Mouse (Mus musculus): ENCODE measurements around the gene Cradd.
A peak's percentile ranks its signal among the peaks of the same experiment; 100 is the strongest.

The Cradd gene

DNA sequence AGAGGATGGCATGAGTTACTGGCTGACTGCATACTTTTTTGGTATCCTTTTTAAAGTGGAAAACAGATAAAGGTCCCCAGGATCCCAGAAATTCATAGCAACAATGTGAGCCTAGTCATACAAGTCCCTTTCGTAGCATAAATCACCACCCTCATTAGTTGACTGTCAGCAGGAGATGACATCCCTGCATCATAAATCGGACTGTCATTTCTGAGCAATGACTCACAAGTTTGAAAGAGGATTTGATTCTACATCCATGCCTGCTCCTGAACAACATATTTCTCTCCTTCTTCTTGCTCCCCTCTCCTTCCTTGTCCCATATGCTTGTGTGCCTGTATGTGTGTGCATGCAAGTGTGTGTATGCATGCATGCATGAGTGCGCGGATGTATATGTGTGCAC is 129.2 kb downstream of the Cradd start:
- DNase-seq = no peak

DNA sequence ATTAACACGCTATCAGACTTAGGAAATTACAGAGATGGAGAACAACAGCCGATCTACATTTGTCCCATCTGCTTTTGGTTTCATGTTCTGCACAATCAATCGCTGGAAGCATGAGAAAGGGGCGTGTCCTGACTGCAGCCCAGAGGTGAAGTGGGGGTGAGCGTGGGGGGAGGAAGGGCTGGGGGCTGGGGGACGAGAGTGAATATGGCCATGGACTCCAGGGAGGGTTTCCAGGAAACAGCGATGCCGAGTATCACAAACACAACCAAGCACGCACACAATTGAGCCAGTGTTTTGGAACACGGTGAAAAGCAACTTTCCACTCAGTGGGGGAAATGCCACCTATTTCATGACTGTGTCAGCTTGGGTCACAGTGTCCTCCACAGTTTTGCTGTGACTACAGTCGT is 130.1 kb downstream of the Cradd start:
- DNase-seq = peak; percentile 53 to 59

DNA sequence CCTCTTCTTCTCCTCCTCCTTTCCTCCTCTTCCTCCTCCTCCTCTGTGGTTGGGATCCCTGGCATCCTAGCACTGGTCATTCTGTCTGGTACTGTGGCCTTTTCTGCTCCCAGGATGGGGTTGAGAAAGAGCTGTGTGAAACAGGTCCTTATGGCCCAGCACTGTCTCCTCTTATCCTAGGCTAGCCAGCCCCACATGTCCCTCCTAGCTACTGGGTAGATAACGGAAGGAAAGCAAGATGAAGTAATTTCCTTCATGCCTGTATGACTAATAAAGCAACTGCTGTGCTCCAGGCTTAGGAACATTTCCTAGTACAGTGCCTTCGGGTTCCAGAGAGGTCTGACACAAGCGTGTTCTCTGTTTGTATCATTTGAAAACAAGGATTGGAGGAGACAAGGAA is 132.1 kb downstream of the Cradd start:
- no peak for DNase-seq

DNA sequence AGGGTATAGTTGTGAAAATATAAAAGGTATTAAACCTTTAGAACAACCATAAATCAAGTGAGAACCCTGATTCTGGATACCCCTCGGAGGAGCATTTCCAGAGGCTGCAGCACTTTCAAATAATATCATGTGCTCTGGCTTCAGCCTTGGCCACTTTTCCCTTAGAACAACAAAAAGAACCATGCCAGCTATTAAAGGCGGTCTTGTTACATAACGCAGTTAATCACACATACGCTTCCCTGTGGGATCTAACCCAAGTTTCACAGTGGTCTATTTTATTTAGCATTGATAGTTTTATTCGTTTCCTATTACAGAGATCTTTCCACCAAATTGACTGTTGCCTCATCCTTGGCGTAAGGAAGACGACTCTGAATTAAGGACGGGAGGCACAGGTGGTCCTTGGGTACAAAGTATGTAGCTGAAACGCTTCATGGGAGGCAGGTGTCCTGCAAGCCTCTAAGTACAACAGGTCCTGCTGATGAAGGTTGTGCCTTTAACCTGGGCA is 132.7 kb downstream of the Cradd start:
- no peak for DNase-seq

DNA sequence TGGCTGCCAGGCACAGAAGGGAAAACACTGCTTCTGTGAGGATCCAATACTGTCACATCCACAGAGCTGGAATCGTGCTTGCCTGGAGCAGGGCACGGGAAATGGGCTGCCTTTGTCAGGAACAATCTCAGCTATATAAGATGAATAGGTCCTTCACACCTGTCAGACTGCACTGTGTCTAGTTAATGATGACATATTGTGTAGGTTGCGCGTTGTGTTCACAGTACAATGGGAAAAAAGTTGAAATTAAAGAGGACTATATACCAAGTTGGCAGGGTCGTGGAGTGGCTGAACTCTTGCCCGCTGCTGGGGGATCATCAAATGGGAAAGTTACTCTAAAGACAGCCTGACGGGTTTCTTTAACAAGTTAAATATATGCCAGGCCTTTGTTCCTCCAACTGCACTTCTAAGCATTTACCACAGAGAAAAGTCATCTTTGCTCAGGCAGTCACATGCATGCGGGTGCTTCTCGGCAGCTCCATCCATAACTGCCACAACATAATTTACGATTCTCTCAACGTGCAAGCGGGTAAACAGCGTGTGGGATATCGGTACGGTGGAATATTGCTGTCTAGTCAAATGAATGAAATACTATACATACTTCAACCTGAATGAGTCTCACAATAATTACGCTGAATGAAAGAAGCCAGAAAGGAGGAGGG is 134.3 kb downstream of the Cradd start:
- no peak for DNase-seq

DNA sequence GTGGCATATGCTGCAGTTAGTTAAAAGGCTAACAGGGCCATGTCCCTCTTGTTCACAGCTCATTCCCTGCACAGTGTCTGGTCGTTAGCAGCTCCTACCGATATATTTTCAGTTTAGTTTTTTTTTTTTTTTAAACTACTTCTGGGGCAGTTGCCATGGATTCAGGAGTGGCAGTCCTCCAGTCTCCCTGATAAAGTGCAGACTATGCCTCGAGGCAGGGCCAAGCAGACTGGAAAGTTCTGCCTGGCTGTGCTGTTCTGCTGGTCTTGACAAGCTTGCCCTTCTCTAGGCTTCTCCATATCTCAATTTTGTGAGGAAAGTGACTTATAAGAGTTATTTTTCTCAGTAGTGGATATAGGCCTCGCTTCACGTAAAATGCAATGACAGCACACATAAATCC is 139.7 kb downstream of the Cradd start:
- DNase-seq = no peak

DNA sequence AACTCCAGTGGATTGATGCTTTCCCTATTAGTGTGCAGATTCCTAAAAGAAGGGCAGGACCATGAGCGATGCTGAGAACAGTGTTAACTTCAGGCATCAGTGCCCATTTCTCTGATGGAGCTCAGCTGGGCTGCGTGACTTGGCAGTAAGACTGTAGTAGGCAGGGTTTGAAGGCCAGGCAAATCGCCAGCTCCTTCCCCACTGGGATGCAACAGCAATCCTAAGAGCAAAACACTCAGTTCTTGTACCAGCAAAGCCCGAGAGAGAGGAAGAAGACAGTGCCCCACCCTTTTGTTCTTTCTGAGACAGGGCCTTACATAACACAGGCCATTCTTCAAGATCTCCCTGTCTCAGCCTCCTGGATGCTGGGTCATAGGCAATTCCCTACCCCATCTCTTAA is 140.9 kb downstream of the Cradd start:
- DNase-seq = peak; percentile 61 to 68

DNA sequence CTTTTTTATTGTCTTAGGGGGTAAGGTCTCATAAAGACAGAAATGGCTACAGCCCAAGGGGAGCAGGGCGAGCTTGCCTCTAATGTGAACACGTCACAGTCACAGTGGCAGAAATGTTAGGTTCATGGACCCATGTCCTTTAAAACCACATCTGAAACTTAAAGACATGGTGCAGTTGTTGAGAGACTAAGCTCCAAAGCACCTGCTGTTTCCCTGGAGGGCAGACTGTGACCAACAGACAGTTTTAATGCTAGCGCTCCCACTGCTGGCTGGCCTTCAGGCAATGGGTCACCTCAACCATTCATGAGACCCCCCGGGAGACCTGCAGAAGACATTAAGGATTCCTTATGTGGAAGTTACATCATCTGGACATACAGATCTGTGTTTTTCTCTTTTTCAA is 141.5 kb downstream of the Cradd start:
- no peak for DNase-seq

DNA sequence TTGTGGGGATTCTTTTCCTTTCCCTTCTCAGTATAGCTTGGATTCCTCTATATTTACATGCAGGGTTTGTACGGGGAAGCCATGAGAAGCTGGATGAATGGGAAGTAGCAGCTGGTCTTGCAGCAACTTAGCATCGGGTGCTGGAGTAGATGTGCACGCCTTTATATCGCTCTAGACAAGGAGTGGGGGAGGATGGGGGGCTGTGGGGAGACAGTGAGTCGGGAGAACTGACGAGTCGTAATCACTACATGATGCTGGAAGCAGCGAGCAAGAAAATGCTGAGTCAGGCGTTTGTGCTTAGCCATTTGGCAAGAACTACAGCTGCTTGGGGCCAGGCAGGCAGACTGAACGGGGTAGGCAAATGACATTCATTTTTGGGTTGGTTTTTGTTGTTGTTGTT is 142.4 kb downstream of the Cradd start:
- DNase-seq = peak in 1 of 2 experiments; percentile 28

DNA sequence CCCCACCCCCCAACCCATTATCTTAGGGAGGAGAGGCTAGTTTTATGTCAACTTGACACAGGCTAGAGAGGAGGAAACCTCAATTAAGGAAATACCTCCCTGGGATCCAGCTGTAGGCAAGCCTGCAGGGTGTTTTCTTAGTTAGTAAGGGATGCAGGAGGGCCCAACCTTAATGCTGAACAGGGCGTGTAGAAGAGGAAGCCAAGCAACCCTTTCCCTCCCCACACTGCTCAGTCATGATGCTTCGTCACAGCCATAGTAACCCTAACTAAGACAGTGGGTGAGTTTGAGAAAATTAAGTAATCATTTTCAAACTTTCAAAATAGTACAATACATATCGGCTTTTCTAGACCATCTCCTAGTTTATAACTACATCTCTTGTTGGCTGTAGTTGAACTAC is 143.0 kb downstream of the Cradd start:
- DNase-seq = no peak

DNA sequence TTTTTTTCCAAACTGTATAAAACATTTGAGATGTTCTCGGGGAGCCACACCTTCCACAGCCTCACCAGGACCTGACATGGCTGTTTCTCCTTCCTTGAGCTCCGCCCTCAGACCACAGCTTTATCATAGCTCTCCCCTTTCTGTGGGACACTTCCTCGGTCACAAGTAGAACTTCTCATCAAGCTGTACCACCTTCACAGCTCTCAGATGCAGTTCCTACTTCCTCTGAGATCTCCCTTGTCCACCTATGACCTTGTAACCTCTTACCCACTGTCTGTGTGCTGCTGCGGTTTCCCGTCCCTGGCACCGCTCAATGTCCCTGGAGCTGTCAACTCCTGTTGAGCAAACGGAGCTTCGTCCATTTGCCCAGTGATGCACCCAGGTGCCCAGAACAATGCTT is 143.8 kb downstream of the Cradd start:
- no peak for DNase-seq

DNA sequence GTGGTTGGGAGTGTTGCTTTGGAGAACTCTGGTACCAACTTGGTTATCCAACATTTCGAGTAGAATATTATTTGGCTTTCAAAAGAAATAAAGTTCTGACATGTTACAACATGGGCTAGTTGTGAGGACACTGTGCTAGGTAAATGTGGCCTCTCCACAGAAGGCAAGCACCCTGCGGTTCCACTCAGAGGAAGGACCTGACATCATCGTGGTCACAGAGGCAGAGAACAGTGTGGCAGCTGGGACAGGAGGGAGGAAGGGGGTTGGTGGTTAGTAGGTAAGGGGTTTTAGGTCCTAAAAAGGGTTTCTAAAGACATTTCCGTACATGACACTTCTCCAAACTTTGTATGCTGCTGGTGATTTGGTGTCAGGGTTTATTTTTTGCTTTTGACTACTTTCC is 145.1 kb downstream of the Cradd start:
- no peak for DNase-seq

DNA sequence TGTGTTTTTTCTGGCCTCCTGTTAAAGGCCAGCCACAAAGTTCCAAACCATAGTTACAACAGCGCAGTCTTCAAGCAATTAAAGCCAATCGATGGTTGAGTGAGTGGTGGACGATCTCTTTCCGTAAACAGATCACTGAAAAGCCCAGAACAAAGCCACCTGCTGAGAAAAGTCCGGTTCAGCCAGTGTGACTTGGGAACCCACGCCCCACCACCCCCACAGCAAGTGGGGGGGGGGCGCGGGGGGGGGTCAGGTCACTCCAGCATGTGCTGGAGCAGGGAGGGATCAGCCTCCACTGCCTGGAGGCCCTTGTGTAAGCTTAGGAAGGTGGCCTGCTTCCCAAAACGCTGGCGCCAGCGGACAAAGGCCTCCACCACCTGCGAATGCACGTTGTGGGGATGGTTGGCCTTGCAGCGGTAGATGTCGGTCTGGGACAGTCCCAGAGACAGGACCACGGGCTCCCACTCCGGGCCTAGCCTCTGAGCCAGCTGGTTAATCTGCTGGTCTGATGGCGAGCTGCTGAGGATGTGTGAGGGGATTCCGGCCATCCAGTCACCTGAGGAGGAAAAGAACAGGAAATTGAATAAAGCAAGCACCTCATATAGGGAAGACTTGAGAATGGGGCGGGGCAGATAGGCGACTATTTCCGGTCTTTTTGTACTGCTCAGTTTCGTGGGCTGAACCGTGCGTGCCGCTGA is 148.4 kb downstream of the Cradd start:
- DNase-seq = no peak

DNA sequence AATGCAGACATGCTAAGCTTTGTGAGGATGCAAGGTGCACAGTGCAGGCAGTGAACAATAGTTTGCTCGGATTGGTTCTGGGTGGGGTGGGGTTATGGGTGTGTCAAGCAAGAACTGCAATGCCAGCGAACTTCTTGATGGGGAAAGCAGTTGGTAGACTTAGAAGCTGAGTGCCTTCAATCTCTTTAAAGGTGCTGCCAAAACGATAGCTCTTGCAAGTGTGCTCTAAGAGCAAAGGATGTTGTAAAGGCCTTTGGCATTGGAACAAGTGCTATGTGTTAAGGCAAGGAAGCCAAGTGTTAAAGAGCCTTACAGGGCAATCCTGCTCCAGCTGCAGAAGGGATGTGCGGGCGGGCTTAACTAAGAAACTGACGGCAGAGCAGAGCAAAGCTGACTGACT is 149.7 kb downstream of the Cradd start:
- no peak for DNase-seq

DNA sequence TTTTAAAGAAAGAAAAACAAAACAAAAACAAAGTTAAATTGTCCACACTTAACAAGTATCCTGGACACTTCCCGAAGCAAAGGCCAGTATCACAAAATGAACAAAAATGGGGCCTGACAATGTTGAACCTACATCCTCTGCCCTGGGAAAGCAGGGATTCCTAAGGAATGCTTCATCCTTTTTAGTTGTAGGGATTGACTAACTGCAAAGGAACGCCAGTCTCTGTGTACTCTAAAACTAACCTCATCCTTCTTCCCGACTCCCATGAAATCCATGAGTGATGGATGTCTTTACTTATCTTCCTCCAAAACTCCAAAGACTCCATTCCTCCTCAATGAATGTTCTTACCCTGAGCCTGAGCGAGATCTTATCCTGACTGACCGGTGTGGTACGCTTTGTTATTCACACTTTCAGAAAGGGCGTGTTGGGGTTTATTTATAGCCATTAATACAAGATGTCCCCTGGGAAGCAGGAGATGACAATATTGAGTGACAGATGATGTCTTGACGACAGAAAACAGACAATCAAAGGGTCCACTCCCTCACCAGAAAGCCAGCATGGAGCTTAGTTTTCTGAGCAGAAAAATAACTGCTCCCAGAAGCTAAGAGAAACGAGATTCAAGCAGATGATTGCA is 153.1 kb downstream of the Cradd start:
- no peak for DNase-seq

DNA sequence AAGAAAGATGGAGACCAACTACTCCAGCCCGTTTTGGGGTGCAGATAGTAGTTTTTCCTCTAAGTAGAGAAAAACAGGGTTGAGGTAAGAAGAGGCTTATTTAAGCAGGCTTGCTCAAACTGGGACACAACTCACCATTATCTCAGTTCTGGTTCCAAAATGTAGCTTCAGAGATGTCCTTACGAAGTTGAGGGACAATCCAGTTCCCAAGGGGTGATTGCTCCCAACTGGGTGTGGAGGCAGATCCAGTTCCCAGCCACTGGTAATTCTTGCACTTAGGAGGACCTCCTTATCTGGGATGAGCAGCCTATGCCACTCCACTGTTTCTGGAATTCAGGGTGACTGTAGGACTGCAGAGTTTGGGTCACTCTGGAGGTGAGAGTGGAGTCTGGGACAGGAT is 159.0 kb downstream of the Cradd start:
- DNase-seq = no peak

DNA sequence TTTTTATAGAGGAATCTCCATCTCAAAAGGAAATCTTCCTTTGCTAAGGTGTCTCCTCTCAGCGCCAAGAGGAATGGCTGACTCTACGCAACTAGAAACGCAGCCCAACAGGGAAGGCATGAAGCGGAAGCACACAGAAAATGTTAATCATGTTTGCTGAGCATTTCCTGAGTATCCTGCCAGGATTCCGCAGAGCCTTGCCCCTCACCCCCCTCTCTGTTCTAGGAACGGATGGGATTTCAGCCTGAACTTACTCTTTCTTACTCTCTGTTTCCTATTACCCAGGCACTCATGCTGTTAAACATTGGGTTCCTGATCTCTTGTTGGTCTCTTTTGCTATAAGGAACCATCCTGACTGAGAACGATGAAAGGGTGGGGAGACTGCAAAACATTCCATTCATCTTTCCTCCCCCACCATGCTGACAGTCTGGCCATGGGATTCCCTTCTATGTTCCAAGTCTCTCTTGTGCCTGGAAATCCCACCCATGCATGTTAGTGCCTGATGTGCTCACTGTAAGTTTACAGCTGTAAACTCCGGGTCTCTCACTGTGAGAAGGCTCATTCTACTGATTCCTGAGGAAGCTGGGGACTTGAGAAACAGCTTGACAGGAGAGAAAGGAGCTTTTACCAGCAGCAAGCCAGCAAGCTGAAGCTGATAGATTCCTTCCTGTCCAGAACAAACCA is 161.1 kb downstream of the Cradd start:
- peak; percentile 56 to 69 for DNase-seq

DNA sequence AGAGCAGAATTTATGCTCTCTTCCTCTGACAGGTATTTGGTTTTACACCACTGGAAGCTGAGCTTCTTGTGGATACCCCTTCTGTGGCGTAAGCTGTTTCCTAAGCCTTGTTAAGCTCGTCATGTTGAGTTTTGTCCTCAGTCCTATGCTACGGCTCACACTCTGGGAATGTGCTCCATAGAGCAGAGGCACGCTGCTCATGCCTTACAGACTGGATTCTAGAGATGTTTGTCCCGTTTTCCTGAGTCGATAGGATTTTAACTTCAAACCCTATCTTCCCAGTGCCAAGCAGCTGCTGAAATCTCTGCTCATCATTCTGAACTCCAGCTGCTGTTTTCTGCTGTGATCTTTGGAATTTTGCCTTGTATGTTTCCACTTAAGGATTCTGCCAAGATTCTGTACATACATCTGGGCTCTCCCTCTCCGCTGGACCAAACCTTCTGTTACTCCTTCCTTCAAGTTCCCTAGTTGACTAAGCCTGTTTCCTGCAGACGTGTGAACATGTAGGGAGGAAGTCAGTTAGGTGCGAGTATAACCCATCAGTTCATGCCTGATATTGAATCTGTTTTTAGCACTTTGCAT is 164.2 kb downstream of the Cradd start:
- no peak for DNase-seq

DNA sequence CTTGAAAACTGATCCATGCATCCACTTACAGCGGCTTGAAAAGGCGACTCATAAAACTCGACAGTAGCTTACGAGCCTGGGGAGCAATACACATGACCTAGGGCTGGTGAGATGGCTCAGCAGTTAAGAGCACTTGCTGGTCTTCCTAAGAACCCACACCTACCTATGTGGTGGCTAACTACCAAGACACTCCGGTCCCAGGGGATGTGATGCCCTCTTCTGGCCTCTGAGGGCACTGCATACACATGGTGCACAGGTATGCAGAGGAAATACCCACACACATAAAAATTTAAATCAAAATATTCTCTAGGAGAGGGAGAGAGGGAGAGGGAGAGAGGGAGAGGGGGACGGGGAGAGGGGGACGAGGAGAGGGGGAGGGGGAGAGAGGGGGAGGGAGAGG is 167.5 kb downstream of the Cradd start:
- DNase-seq = peak in 1 of 2 experiments; percentile 28

DNA sequence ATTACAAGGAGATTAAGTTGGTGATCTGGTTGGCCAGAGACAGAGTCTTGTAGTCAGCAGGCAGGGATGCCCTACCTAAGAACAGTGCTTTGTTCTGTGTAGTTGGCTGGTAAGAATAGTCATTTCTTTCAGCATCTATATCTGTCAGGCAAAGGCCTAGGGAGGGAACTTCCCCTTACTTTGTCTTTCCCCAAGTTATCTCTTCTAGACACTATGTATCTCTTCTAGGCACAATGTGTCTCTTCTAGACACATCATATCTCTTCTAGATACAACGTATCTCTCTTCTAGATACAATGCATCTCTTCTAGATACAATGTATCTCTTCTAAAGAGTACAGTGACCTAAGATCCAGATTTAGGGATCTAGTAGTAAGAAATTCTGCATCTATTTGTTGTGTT is 169.3 kb downstream of the Cradd start:
- DNase-seq = no peak

DNA sequence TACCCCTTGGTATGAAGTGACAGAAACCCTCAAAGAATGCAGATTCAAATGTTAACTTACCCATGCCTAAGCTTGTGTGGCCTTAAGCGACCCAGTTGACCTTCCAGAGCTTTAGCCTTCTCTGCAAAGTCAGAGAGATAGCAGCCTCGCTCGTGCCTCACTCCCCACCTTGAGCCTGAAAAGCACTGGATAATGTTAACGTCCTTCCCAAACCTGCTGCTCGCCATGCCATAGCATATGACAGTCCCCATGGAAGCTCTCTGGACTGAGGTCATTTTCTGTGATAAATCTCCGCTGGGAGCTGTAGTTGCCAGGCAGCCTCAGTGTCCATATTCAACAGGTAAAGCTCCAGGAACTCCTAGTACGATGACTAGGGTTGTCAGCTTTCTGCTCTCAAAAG is 170.7 kb downstream of the Cradd start:
- no peak for DNase-seq

DNA sequence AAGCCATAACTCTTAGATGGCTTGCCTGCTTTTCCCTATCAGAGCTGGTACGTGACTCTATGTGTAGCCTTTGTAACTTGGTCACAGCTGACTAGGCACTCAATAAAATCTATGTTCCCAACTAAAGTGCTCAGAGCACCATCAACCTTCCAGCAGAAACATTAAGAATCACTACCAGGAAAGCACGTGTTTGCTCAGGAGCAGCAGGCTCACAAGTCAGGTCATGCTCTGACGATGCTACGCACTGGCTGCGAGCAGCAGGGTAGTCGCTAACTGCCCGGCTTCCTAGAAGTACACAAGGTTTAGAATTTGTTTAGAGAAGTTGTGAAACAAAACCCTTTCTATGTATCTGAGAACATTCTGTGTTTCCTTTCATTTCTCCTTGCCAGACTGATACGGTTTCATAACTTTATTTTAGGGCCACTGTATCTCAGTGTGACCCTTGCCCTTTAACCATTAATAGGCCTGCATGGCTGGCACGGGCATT is 171.4 kb downstream of the Cradd start:
- peak in 1 of 2 experiments; percentile 16 for DNase-seq

Data from kidney, postnatal 4 days (tissue).